Mouse (Mus musculus): ENCODE data around the gene Btbd35f8.
"Not testable (repeated sequence)": the region's sequence is repeated elsewhere in the genome, so short reads cannot be mapped to it uniquely, and the experiment has no call there.

Btbd35f8 gene

DNA sequence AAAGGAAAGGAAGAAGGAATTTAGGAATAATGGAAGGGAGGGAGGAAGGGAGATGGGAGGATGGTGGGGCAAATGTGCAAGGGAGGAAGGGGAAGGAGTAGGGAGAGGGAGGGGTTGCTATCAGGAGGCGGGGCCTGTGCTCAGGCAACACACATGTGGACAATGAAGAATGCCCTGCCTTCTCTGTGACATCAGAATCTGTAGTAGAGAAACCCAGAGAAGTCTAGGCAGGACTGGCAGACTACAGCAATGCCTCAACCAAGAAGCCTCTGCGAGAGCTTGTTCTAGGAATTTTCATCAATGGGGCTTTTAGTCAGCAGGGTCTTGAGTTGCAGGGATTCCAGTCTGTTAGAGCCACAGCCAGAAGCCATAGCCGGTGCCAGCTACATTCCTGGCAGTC lies at the start of gene Btbd35f8:
TSS of gene Btbd35f8 (plus strand) at position 301 of the 400 bp plus-strand sequence.
- not testable (repeated sequence) for DNase-seq (ENCODE audit: extremely low spot score, low spot score)

All from neural tube, embryonic 10.5 days (tissue).